Mouse (Mus musculus) embryonic facial prominence, embryonic 11.5 days (tissue): ENCODE results near the gene Eif3b. TPM values are rescaled to one million over a fixed set of nuclear protein-coding genes. Genes with fewer than 3 reads are reported as not detected.

Experiments used
- ATAC-seq: fragments of 200-750 bp; cut with Nextera tagmentation; replicated peaks from 2 replicates; pipeline ENCODE4 v1.8.0; 2017; ENCODE audit warnings: low read depth; ENCODE audit not compliant: insufficient number of reproducible peaks, low FRiP score, low TSS enrichment
- DNase-seq: peaks from one replicate; pipeline ENCODE4 v3.0.0-alpha.2; 2015; ENCODE audit warnings: low spot score
- H3K27ac ChIP-seq: fragments of 300-500 bp; sonication (generic); replicated peaks from 2 replicates; pipeline ENCODE4 v1.5.1; 2014; ENCODE audit warnings: mild to moderate bottlenecking, low read depth, low read length, control low read depth
- H3K27me3 ChIP-seq: fragments of 300-500 bp; sonication (generic); 2 replicates; pipeline ENCODE4 v1.6.1; 2014; ENCODE audit warnings: mild to moderate bottlenecking, low read length, moderate library complexity, mixed read lengths; ENCODE audit not compliant: control insufficient read depth, insufficient read depth
- H3K36me3 ChIP-seq: fragments of 300-500 bp; sonication (generic); replicated peaks from 2 replicates; pipeline ENCODE4 v1.6.1; 2014; ENCODE audit warnings: low read depth, mild to moderate bottlenecking, low read length, moderate library complexity, mixed read lengths; ENCODE audit not compliant: control insufficient read depth, insufficient read depth
- H3K4me1 ChIP-seq: fragments of 300-500 bp; sonication (generic); 2 replicates; pipeline ENCODE4 v1.6.1; 2014; ENCODE audit warnings: low read length, mixed read lengths; ENCODE audit not compliant: control insufficient read depth, insufficient read depth
- H3K4me2 ChIP-seq: fragments of 300-500 bp; sonication (generic); 2 replicates; pipeline ENCODE4 v1.6.1; 2014; ENCODE audit warnings: low read depth, mild to moderate bottlenecking, control low read depth, low read length, moderate library complexity
- H3K4me3 ChIP-seq: fragments of 300-500 bp; sonication (generic); 2 replicates; pipeline ENCODE4 v1.5.1; 2014; ENCODE audit warnings: low read depth, low read length, control low read depth
- H3K9ac ChIP-seq: fragments of 300-500 bp; sonication (generic); replicated peaks from 2 replicates; pipeline ENCODE4 v1.6.1; 2014; ENCODE audit warnings: mild to moderate bottlenecking, control low read depth, low read length
- H3K9me3 ChIP-seq: fragments of 300-500 bp; sonication (generic); replicated peaks from 2 replicates; pipeline ENCODE4 v1.6.1; 2016; ENCODE audit warnings: mild to moderate bottlenecking, low read length, inconsistent platforms, mixed read lengths; ENCODE audit not compliant: control insufficient read depth
- WGBS: fragments of 180-500 bp; shearing (Covaris S2); extraction: QIAGEN DNeasy Blood & Tissue Kit; methylation state at CpG from one replicate; pipeline ENCODE4 v1.1.7; 2014; 5-methylcytosine and 5-hydroxymethylcytosine counted together
- polyA plus RNA-seq: library from polyadenylated mRNA; unstranded; fragments of >200 nt; fragmentation: Nextera tagmentation; extraction: Ambion mirVana; gene quantifications from 2 replicates; pipeline ENCODE4 v1.2.1, GENCODE M21; 2014

Gene Eif3b
- polyA plus RNA-seq, 1 experiment from 2014 or later, result 210 TPM

- no peaks in the 10 kb centered on the region for H3K36me3 ChIP-seq
- H3K9me3 ChIP-seq, result no peaks in the 10 kb centered on the region
- H3K4me1 ChIP-seq, result no peaks in the 10 kb centered on the region
- no peak overlapping the region for H3K27ac ChIP-seq
- 36% methylated on average over 6 of the region's 6 CpGs for WGBS
- no peak overlapping the region for H3K9ac ChIP-seq
- no peak overlapping the region for H3K4me3 ChIP-seq
- no peak overlapping the region for H3K4me2 ChIP-seq
- DNase-seq (peak; percentile 75), ATAC-seq (no peak)
- no peaks in the 10 kb centered on the region for H3K27me3 ChIP-seq
Measured at GRCm38 (mm10) chr5:140405126-140405525, 14.0 kb upstream of the Eif3b start.

DNA sequence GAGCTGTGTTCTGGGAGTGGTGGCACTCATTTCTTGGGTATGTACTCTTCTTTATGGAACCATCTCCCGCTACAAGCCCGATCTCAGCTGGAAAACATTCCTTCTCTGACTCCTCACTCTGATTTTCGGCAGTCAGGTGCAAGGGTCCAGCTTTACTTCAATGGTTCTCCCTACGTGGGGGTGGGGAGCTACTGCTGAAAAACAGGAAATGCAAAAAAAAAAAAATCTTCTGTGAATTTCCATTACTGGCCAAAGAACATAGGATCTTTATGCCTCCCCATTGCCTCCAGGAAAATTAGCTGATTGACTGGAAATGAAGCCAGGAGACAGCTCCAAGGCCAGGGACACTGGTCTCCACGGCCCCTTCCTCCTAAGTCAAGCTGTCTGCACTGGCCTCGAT lies 12.5 kb upstream of the Eif3b start:
- Histone ChIP-seq H3K9ac (no peak overlapping the region), H3K9me3 (no peaks in the 10 kb centered on the region), H3K36me3 (no peaks in the 10 kb centered on the region), H3K4me1 (no peaks in the 10 kb centered on the region), H3K27me3 (no peaks in the 10 kb centered on the region), H3K4me3 (no peak overlapping the region), H3K4me2 (no peak overlapping the region), H3K27ac (no peak overlapping the region)
- ATAC-seq, result no peak
- 67% methylated on average over 6 of the region's 6 CpGs for WGBS
- no peak for DNase-seq

DNA sequence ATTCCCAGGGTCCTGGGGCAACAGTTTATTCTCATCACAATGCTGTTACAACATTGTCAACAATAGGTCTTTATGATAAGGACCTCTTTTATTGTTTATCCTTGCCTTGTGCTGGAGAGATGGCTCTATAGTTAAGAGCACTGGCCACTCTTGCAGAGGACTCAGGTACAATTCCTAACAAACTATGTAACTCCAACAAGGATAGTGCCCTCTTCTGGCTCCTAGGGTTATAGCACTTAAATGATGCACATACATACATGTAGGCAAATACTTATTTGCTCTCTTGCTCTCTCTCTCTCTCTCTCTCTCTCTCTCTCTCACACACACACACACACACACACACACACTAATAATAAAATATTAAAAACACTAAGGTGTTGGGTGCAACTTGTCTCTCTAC lies 10.3 kb upstream of the Eif3b start:
- ATAC-seq, result no peak
- no peak overlapping the region for H3K4me2 ChIP-seq

DNA sequence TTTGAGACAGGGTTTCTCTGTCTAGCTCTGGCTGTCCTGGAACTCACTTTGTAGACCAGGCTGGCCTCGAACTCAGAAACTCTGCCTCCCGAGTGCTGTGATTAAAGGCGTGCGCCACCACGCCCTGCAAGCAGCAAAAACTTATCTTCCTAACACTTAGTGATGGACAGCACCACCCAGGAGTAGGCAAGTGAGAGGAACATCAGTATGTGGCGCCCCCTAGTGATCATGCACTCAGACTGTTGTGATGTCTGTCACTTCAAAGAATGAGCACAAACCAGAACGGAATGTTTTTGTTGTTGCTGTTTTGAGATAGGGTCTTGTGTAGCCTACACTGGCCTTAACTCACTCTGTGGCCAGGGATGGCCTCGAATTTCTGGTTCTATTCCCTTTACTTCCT lies 7.8 kb upstream of the Eif3b start:
- Histone ChIP-seq H3K36me3 (no peaks in the 10 kb centered on the region), H3K27me3 (no peaks in the 10 kb centered on the region), H3K4me3 (no peak overlapping the region), H3K9me3 (no peaks in the 10 kb centered on the region), H3K4me2 (no peak overlapping the region), H3K27ac (no peak overlapping the region), H3K9ac (no peak overlapping the region), H3K4me1 (no peaks in the 10 kb centered on the region)
- DNase-seq, result peak; percentile 70
- no peak for ATAC-seq
- WGBS, result 42% methylated on average over 8 of the region's 8 CpGs

More for the DNA sequence above, 10.3 kb upstream of the Eif3b start:
- Histone ChIP-seq H3K27ac (no peak overlapping the region), H3K9me3 (no peaks in the 10 kb centered on the region), H3K9ac (no peak overlapping the region), H3K27me3 (no peaks in the 10 kb centered on the region), H3K4me1 (no peaks in the 10 kb centered on the region), H3K4me3 (no peak overlapping the region), H3K36me3 (no peaks in the 10 kb centered on the region)
- DNase-seq, result no peak

GRCm38 (mm10) chr5:140414647-140415046 lies 4.5 kb upstream of the Eif3b start:
- no peak overlapping the region for H3K27ac ChIP-seq
- H3K4me3 ChIP-seq, result no peak overlapping the region
- no peaks in the 10 kb centered on the region for H3K27me3 ChIP-seq
- DNase-seq, result no peak
- H3K4me1 ChIP-seq, result no peaks in the 10 kb centered on the region
- H3K4me2 ChIP-seq, result no peak overlapping the region
- H3K36me3 ChIP-seq, result no peaks in the 10 kb centered on the region
- 66% methylated on average over 4 of the region's 4 CpGs for WGBS
- H3K9me3 ChIP-seq, result no peaks in the 10 kb centered on the region
- no peak for ATAC-seq
- H3K9ac ChIP-seq, result no peak overlapping the region

DNA sequence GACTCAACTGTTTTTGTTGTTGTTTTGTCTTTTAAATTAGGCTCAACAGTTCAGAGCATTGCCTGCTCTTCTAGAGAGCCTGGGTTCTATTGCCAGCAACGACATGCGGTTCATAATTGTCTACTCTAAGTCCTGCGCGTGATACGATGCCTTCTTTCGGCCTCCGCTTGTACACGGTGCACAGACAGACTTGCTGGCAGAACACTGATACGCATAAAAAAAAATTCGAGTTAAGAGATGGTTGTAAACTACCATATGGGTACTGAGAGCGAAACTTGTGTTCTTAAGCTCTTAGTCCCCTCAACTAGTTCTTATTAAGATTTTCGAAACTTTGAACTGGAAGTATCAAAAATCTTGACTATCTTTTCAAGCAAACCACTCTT lies 1.0 kb upstream of the Eif3b start:
- ATAC-seq, result no peak; the same call in 1 of the 2 replicates
- Histone ChIP-seq H3K27me3 (no peaks in the 10 kb centered on the region), H3K4me1 (peaks cover 5% of the 10 kb centered on the region; the same call in 1 of the 2 replicates), H3K9me3 (no peaks in the 10 kb centered on the region), H3K4me3 (peak overlapping the region; percentile 80), H3K27ac (peak overlapping the region; percentile 95), H3K9ac (peak overlapping the region; percentile 93), H3K4me2 (peak overlapping the region; percentile 55), H3K36me3 (no peaks in the 10 kb centered on the region)
- 2% methylated on average over 12 of the region's 12 CpGs for WGBS
- no peak for DNase-seq

- Histone ChIP-seq H3K27ac (no peak overlapping the region; the same call in 1 of the 2 replicates), H3K4me3 (peak overlapping the region; percentile 80), H3K36me3 (no peaks in the 10 kb centered on the region; the same call in 1 of the 2 replicates), H3K4me2 (peak overlapping the region; percentile 79), H3K9ac (peak overlapping the region; percentile 93), H3K27me3 (no peaks in the 10 kb centered on the region), H3K4me1 (peaks cover 5% of the 10 kb centered on the region; the same call in 1 of the 2 replicates), H3K9me3 (no peaks in the 10 kb centered on the region)
- under 1% methylated on average over 62 of the region's 62 CpGs for WGBS
- DNase-seq, result no peak
- ATAC-seq, result no peak; the same call in 1 of the 2 replicates
Measured at GRCm38 (mm10) chr5:140419442-140420080, 433 bp downstream of the Eif3b start.

DNA sequence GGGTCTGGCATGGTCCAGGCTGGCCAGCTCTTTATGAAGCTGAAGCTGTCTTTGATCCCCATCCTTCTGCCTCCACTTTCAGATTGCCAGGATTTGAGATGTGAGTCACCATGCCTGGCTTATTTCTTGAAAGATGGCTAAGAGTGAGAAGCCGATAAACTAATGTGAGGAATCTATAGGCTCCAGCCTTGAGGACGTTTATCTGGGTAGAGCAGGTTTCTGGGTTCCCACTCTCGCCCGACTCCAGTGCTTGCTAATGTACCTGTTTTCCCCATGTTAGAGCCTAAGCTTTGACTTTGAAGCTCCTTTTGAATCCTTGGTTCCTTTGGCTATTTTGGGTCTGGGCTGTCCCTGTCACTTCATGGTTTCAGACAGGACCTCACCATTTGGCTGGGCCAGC lies 1.5 kb downstream of the Eif3b start:
- no peak for ATAC-seq

More for the DNA sequence above, 1.5 kb downstream of the Eif3b start:
- H3K4me2 ChIP-seq, result peak overlapping the region; percentile 79
- peak overlapping the region; percentile 33 for H3K9ac ChIP-seq
- H3K27ac ChIP-seq, result no peak overlapping the region
- H3K9me3 ChIP-seq, result no peaks in the 10 kb centered on the region
- H3K36me3 ChIP-seq, result no peaks in the 10 kb centered on the region; the same call in 1 of the 2 replicates
- no peaks in the 10 kb centered on the region for H3K27me3 ChIP-seq
- H3K4me1 ChIP-seq, result peaks cover 5% of the 10 kb centered on the region; the same call in 1 of the 2 replicates
- WGBS, result 70% methylated on average over 4 of the region's 4 CpGs
- no peak for DNase-seq
- peak overlapping the region; percentile 80 for H3K4me3 ChIP-seq
